Mouse (Mus musculus): ENCODE data around the gene Ctnnb1.

GRCm38 (mm10) chr9:120961969-120962700, 33.1 kb downstream of the Ctnnb1 start:
- TF ChIP-seq CTCF (IDR thresholded peaks at IDR 0.05; ENCODE audit: control insufficient read depth, insufficient read depth, low read length) (no peak), POLR2A (IDR thresholded peaks at IDR 0.05; ENCODE audit: borderline replicate concordance, control insufficient read depth, low read depth, low read length) (no peak)
